Mouse (Mus musculus) CH12.LX (cell line): ENCODE data around the gene Smyd4. TPM values are rescaled to one million over a fixed set of nuclear protein-coding genes. Genes with fewer than 3 reads are reported as not detected.
A peak's percentile ranks its signal among the peaks of the same experiment; 100 is the strongest.

Experiments
- DNase-seq: peaks from one replicate; pipeline ENCODE4 v3.0.0-alpha.2; 2013; ENCODE audit errors: extremely low read depth
- H3K27ac ChIP-seq: 2 replicates; pipeline ENCODE4 v1.5.1; 2012; ENCODE audit warnings: low read depth, mild to moderate bottlenecking, control low read depth, moderate library complexity; ENCODE audit not compliant: insufficient read depth
- H3K27me3 ChIP-seq: replicated peaks from 2 replicates; pipeline ENCODE3; 2012; ENCODE audit warnings: inconsistent platforms
- H3K36me3 ChIP-seq, 2 experiments: replicated peaks in 1 of 2; 2 replicates each; pipeline versions ENCODE3 to v1.6.1; 2012; ENCODE audit warnings: inconsistent platforms in 1 of 2, low read length in 1 of 2, mild to moderate bottlenecking in 1 of 2, mixed read lengths in 1 of 2, moderate library complexity in 1 of 2; ENCODE audit not compliant: control insufficient read depth in 1 of 2, insufficient read depth in 1 of 2
- H3K4me1 ChIP-seq, 2 experiments: 2 replicates each; pipeline ENCODE4 v1.6.1; 2012; ENCODE audit warnings: inconsistent platforms in 1 of 2, moderate library complexity in 1 of 2; ENCODE audit not compliant: insufficient read depth in 2 of 2, control insufficient read depth in 1 of 2
- H3K4me2 ChIP-seq: 2 replicates; pipeline ENCODE4 v1.6.1; 2012; ENCODE audit warnings: low read depth, mild to moderate bottlenecking, control low read depth; ENCODE audit not compliant: poor library complexity, insufficient read depth, severe bottlenecking
- H3K4me3 ChIP-seq, 3 experiments: fragments of 150-350 bp in 1 of 3; sonication (generic) in 1 of 3; replicated peaks in 1 of 3; 2 replicates each; pipeline versions ENCODE3 to v1.5.1; 2011 to 2012; ENCODE audit warnings: low read depth in 2 of 3, low read length in 2 of 3, mild to moderate bottlenecking in 2 of 3, moderate library complexity in 2 of 3, control low read depth in 1 of 3, improper control_type of control experiment in 1 of 3, inconsistent platforms in 1 of 3, mixed read lengths in 1 of 3; ENCODE audit not compliant: poor library complexity in 1 of 3
- H3K79me2 ChIP-seq: replicated peaks from 2 replicates; pipeline ENCODE4 v1.6.1; 2012; ENCODE audit warnings: mild to moderate bottlenecking, moderate library complexity; ENCODE audit not compliant: control insufficient read depth, poor library complexity, insufficient read depth, severe bottlenecking; ENCODE audit errors: extremely low read depth
- H3K9ac ChIP-seq: 2 replicates; pipeline ENCODE4 v1.6.1; 2012; ENCODE audit warnings: low read depth, mild to moderate bottlenecking, control low read depth, moderate library complexity; ENCODE audit not compliant: insufficient read depth
- H3K9me3 ChIP-seq: replicated peaks from 2 replicates; pipeline ENCODE3; 2012; ENCODE audit warnings: low read length, inconsistent platforms, mixed read lengths
- CHD1 ChIP-seq: IDR thresholded peaks from 2 replicates; pipeline ENCODE4 v1.6.1; 2012; ENCODE audit warnings: low read depth, low read length, improper control_type of control experiment, inconsistent platforms
- CHD2 ChIP-seq: IDR thresholded peaks from 2 replicates; pipeline ENCODE4 v1.6.1; 2011; ENCODE audit warnings: low read length, improper control_type of control experiment
- CTCF ChIP-seq, 2 experiments: IDR thresholded peaks in 1 of 2; conservative IDR thresholded peaks in 1 of 2; 2 replicates each; pipeline ENCODE4 v1.5.1; 2011 to 2012; ENCODE audit warnings: low read depth in 2 of 2, low read length in 2 of 2, improper control_type of control experiment in 1 of 2, inconsistent platforms in 1 of 2, mild to moderate bottlenecking in 1 of 2, moderate library complexity in 1 of 2
- ELF1 ChIP-seq: IDR thresholded peaks from 2 replicates; pipeline ENCODE4 v1.6.1; 2014; ENCODE audit warnings: low read depth, mild to moderate bottlenecking, inconsistent platforms, low read length, improper control_type of control experiment
- EP300 ChIP-seq: IDR thresholded peaks from 2 replicates; pipeline ENCODE4 v1.6.1; 2011; ENCODE audit warnings: low read length, improper control_type of control experiment
- IRF4 ChIP-seq: IDR thresholded peaks from 2 replicates; pipeline ENCODE4 v1.6.1; 2014; ENCODE audit warnings: low read depth, mild to moderate bottlenecking, inconsistent platforms, low read length, improper control_type of control experiment
- POLR2AphosphoS2 ChIP-seq: IDR thresholded peaks from 2 replicates; pipeline ENCODE4 v1.6.1; 2011; ENCODE audit warnings: low read depth, low read length, improper control_type of control experiment
- SIN3A ChIP-seq: IDR thresholded peaks from 2 replicates; pipeline ENCODE4 v1.6.1; 2012; ENCODE audit warnings: low read length, improper control_type of control experiment, inconsistent platforms
- TCF12 ChIP-seq: IDR thresholded peaks from 2 replicates; pipeline ENCODE4 v1.6.1; 2014; ENCODE audit warnings: low read depth, mild to moderate bottlenecking, inconsistent platforms, low read length, improper control_type of control experiment
- ZMIZ1 ChIP-seq: IDR thresholded peaks from 2 replicates; pipeline ENCODE4 v1.6.1; 2012; ENCODE audit warnings: low read depth, mild to moderate bottlenecking, inconsistent platforms, low read length, improper control_type of control experiment
- ZNF384 ChIP-seq: IDR thresholded peaks from 2 replicates; pipeline ENCODE4 v1.6.1; 2012; ENCODE audit warnings: low read depth, low read length, improper control_type of control experiment, inconsistent platforms
- dilution Hi-C: fragments of 300-500 bp; cut with MboI; formaldehyde crosslinking; loops from 2 replicates; pipeline ENCODE4 v1.14.3; 2020; ENCODE audit warnings: low sequenced_read_pairs; ENCODE audit not compliant: extremely low pct_unique_long_range_greater_than_20kb, extremely low pct_ligation_motif_present
- in situ Hi-C: fragments of 300-500 bp; cut with MboI; formaldehyde crosslinking; loops from 3 replicates; pipeline ENCODE4 v1.14.3; 2019; ENCODE audit warnings: low sequenced_read_pairs, low pct_ligation_motif_present, low pct_unique_long_range_greater_than_20kb, mixed read lengths
- polyA plus RNA-seq: library from polyadenylated mRNA; unstranded; fragments of >175 nt; gene quantifications from 2 replicates; pipeline ENCODE4 v1.2.1, GENCODE M21; 2012; ENCODE audit warnings: low read depth; ENCODE audit not compliant: insufficient read length
- total RNA-seq, 2 experiments: library from RNA; depleted of rRNA; stranded (reverse); fragments of 300-350 nt in 1 of 2; fragments of >200 nt in 1 of 2; gene quantifications; 2 replicates each; pipeline ENCODE4 v1.2.3; 2012 to 2014

Smyd4 gene
- total and polyA plus RNA-seq, 3 experiments: 11.8 to 15.4 (median 13.9) TPM

DNA sequence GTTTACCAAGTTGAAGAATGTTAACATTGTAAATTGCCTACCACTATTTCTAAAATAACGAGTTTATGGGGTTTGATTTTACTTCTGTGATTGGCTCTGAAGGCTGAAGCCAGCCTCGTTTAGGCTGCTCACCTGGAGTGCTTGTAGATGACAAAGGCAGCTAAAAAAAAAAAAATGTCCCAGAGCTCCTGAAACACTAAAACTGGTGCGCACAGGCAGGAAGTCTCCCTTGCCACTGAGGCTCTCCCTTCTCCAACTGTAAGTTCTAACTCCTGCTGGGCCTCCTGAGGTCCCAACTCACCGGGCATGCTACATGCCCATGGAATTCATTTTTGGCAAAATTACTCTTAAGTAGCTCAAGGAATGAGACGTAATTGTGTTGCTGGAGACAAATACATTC, 29.0 kb upstream of the Smyd4 start:
- TF ChIP-seq CHD1: no peak
- TF ChIP-seq ZNF384: 0 out of 2 replicates have a peak, but pooled peaks have one; percentile 37
- TF ChIP-seq, all 38 proteins: peak for 1
- dilution Hi-C loops (no loop called here), in situ Hi-C loops (no loop called here)
- peaks cover 30 to 88% of the 10 kb centered on the region in 2 experiments for H3K36me3 ChIP-seq
- H3K27me3 ChIP-seq: no peaks in the 10 kb centered on the region
- H3K9ac ChIP-seq: peak overlapping the region; percentile 10; the same call in 1 of the 2 replicates
- peaks cover 39% of the 10 kb centered on the region for H3K79me2 ChIP-seq
- no peak for DNase-seq
- peak overlapping the region; percentile 54 for H3K4me2 ChIP-seq
- peak overlapping the region; percentile 57 for H3K27ac ChIP-seq
- H3K9me3 ChIP-seq: no peaks in the 10 kb centered on the region
- no peak overlapping the region for H3K4me3 ChIP-seq
- H3K4me1 ChIP-seq: peaks cover 12 to 39% of the 10 kb centered on the region in 2 experiments

GRCm38 (mm10) chr11:75323326-75323737, 24.9 kb upstream of the Smyd4 start:
- Histone ChIP-seq H3K4me3 (no peak overlapping the region), H3K9me3 (no peaks in the 10 kb centered on the region), H3K4me2 (no peak overlapping the region), H3K79me2 (peaks cover 54% of the 10 kb centered on the region), H3K4me1 (peaks cover 9 to 50% of the 10 kb centered on the region in 2 experiments), H3K27ac (no peak overlapping the region), H3K36me3 (peaks cover 31 to 91% of the 10 kb centered on the region in 2 experiments), H3K9ac (no peak overlapping the region), H3K27me3 (no peaks in the 10 kb centered on the region)
- dilution Hi-C loops (no loop called here), in situ Hi-C loops (no loop called here)
- TF ChIP-seq CTCF (conservative IDR thresholded peaks at IDR 0.05 in 1 of 2, IDR thresholded peaks at IDR 0.05 in 1 of 2; ENCODE audit: low read depth in 2 of 2, low read length in 2 of 2) (peak in 1 of 2 experiments; percentile 21; a peak in 2 of 4 replicates), TCF12 (no peak)
- no peak for DNase-seq

GRCm38 (mm10) chr11:75324433-75324832, 23.8 kb upstream of the Smyd4 start:
- Histone ChIP-seq H3K4me2 (no peak overlapping the region), H3K9me3 (no peaks in the 10 kb centered on the region), H3K4me3 (no peak overlapping the region), H3K79me2 (peaks cover 54% of the 10 kb centered on the region), H3K27ac (no peak overlapping the region), H3K9ac (no peak overlapping the region), H3K27me3 (no peaks in the 10 kb centered on the region), H3K4me1 (peaks cover 7 to 39% of the 10 kb centered on the region in 2 experiments), H3K36me3 (peaks cover 38 to 91% of the 10 kb centered on the region in 2 experiments)
- dilution Hi-C loops: no loop called here
- TF ChIP-seq ZMIZ1: no peak
- TF ChIP-seq CHD2: no peak
- 0 out of 2 replicates have a peak, but pooled peaks have one; percentile 36 for TF ChIP-seq IRF4
- TF ChIP-seq TCF12: 0 out of 2 replicates have a peak, but pooled peaks have one; percentile 27
- 0 out of 2 replicates have a peak, but pooled peaks have one; percentile 32 for TF ChIP-seq SIN3A
- 0 out of 2 replicates have a peak, but pooled peaks have one; percentile 39 for TF ChIP-seq EP300
- TF ChIP-seq ELF1: peak; percentile 37; the same call in 1 of the 2 replicates
- TF ChIP-seq POLR2AphosphoS2: peak; percentile 29; the same call in 1 of the 2 replicates
- TF ChIP-seq, all 38 proteins: peak for 6
- no peak for DNase-seq
- in situ Hi-C loops: no loop called here
